Mouse (Mus musculus) lung, postnatal 0 days (tissue): ENCODE measurements around the gene Neurog2.

Experiments
- CTCF ChIP-seq: IDR thresholded peaks from 2 replicates; pipeline ENCODE4 v1.5.1; 2016; ENCODE audit warnings: antibody characterized with exemption, mild to moderate bottlenecking
- EP300 ChIP-seq: IDR thresholded peaks from 2 replicates; pipeline ENCODE4 v1.6.1; 2016; ENCODE audit warnings: antibody characterized with exemption, mild to moderate bottlenecking, control low read depth

DNA sequence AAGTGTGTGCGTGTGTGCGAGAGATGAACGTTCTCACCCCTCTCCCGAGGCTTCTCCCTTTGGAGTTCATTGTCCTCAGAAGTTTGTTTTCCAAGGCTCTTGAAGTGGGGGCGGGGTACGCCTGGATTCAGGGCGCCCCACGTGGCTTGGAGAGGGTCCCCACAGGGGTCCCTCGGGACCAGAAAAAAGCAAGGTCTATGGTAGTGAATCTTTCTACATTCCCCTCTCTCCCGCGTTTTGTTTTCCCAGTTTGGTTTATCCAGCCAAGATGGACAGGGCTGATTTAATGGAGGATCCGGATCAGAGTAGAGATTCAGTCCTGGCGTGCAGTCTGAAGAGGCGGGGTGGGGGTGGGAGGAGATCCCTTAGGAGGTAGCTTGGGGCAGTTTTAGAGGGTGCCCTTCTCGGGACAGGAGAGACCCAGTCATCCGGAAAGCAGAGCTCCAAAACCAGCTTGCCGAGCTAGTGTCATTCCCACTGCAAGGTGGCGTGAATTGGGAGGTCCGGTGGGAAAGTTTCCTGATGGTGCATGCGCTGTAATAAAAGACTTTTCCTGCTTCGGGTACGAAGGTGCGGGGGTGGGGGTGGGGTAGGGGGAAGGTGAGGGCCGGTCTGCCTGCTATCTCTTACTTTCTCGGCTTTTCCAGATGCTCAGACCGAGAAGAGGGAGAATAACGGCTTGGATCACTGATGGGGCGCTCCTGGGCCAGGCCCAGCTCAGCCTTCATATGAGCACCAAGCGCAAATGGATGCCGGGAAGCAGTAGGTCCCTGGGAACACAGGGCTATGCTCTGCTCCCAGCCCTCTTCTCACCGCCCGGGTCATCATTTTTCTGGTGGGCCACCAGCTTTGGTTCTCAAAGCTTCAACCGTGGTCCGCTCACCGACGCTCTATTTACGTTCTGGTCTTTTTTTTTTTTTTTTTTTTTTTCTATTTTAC lies 8.1 kb downstream of the Neurog2 start:
- TF ChIP-seq CTCF (no peak), EP300 (no peak)
